ENCODE assay signal across 25 mouse cellular contexts in the genomic region with DNA sequence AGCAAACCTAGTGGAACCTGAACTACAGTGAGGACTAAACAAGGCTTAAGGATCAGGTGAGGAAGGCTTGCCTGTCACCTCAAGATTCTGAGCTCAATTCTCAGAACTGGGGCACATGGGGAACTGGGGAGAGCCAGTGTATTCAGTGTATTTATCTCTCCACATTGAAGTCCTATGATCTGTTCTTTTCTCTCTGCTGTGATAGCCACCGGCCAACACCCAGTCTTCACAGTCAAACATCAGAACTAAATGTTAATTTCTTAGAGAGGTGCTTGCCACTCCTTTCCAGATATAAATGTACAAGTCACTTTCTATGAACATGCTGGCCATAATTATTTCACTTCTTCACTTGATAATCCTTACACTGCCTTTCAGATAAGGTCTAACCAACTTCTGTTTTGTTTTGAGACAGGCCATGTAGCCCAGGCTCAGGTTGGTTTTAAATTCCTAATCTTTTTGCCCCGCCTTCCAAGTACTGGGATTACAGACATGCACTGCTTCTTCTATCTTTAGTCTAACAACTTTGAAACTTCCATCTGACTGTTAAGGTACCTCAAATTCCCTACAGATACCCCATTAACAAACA. TPM values are rescaled to one million over a fixed set of nuclear protein-coding genes. Genes with fewer than 3 reads are reported as not detected.
"Had no signal": no experiment of that assay in that cellular context is flagged by ENCODE, and none has a peak within 500 bp of the region (broad histone marks: within the 10 kb centered on the region; RNA-seq: fewer than 3 reads in every experiment).

No protein-coding gene starts in this region.

- ATAC-seq: hindbrain, postnatal 0 days; intestine, embryonic 15.5 days; intestine, postnatal 0 days had no signal

- H3K27ac ChIP-seq: heart, embryonic 13.5 days; heart, embryonic 15.5 days; hindbrain, embryonic 13.5 days; hindbrain, embryonic 15.5 days; hindbrain, postnatal 0 days; intestine, embryonic 15.5 days; layer of hippocampus, adult 2 months; left cerebral cortex, adult 2 months; limb, embryonic 10.5 days; limb, embryonic 12.5 days; liver, embryonic 15.5 days had no signal

- H3K27me3 ChIP-seq: heart, embryonic 13.5 days; heart, embryonic 15.5 days; hindbrain, embryonic 13.5 days; hindbrain, embryonic 15.5 days; intestine, embryonic 15.5 days; limb, embryonic 12.5 days; liver, embryonic 15.5 days had no signal

- H3K4me3 ChIP-seq: heart, embryonic 13.5 days; heart, embryonic 15.5 days; hindbrain, embryonic 13.5 days; hindbrain, embryonic 15.5 days; intestine, embryonic 15.5 days; layer of hippocampus, adult 2 months; left cerebral cortex, adult 2 months; limb, embryonic 10.5 days; limb, embryonic 12.5 days; liver, embryonic 15.5 days had no signal

- H3K4me1 ChIP-seq: hindbrain, embryonic 15.5 days; intestine, embryonic 15.5 days had no signal

- DNase-seq: gastrocnemius, postnatal 14 days; gastrocnemius, postnatal 36 days; heart, adult 18-20 months; heart, postnatal 14 days; heart, postnatal 36 days; kidney, adult 18-20 months; kidney, adult 8-10 months; kidney, postnatal 10 days; kidney, postnatal 25 days; kidney, postnatal 4 days; lung, adult 18-20 months had no signal

- H3K36me3 ChIP-seq: heart, embryonic 13.5 days; heart, embryonic 15.5 days; hindbrain, embryonic 13.5 days; hindbrain, embryonic 15.5 days; intestine, embryonic 15.5 days; limb, embryonic 12.5 days; liver, embryonic 15.5 days had no signal

- H3K9ac ChIP-seq: heart, embryonic 13.5 days; heart, embryonic 15.5 days; hindbrain, embryonic 13.5 days; hindbrain, embryonic 15.5 days; intestine, embryonic 15.5 days; limb, embryonic 12.5 days; liver, embryonic 15.5 days had no signal

- H3K4me2 ChIP-seq: heart, embryonic 11.5 days; heart, embryonic 13.5 days; heart, embryonic 15.5 days; hindbrain, embryonic 13.5 days; hindbrain, embryonic 15.5 days; intestine, embryonic 15.5 days; limb, embryonic 12.5 days; liver, embryonic 15.5 days had no signal

- H3K9me3 ChIP-seq: heart, embryonic 13.5 days; heart, embryonic 15.5 days; hindbrain, embryonic 13.5 days; hindbrain, embryonic 15.5 days; intestine, embryonic 15.5 days; limb, embryonic 10.5 days; limb, embryonic 12.5 days; liver, embryonic 15.5 days had no signal

RNA-seq across cellular contexts. Expression of gene Gm28048, which starts 50.5 kb away (rescaled TPM):
- total RNA-seq: hindbrain, postnatal 0 days had no signal
- polyA plus RNA-seq: liver, adult 2 months had no signal
